Mouse (Mus musculus) bone marrow macrophage, adult 2 months (primary cell): ENCODE results near the gene Smo.
"Not testable (repeated sequence)": the region's sequence is repeated elsewhere in the genome, so short reads cannot be mapped to it uniquely, and the experiment has no call there.

Experiments
- CTCF ChIP-seq: IDR thresholded peaks from 2 replicates; pipeline ENCODE4 v1.5.1; 2012; ENCODE audit warnings: low read depth, mild to moderate bottlenecking, low read length, moderate library complexity
- POLR2A ChIP-seq: IDR thresholded peaks from 2 replicates; pipeline ENCODE4 v1.6.1; 2012; ENCODE audit warnings: mild to moderate bottlenecking, low read depth, low read length, borderline replicate concordance

- not testable (repeated sequence) for TF ChIP-seq CTCF, POLR2A
These were observed 25.1 kb downstream of the Smo start for GRCm38 (mm10) chr6:29760397-29760796.
